Mouse (Mus musculus) cortical plate, adult 2 months (tissue): ENCODE results near the gene Prrc2b. TPM values are rescaled to one million over a fixed set of nuclear protein-coding genes. Genes with fewer than 3 reads are reported as not detected.
A peak's percentile ranks its signal among the peaks of the same experiment; 100 is the strongest.

Experiments used
- H3K27ac ChIP-seq: fragments of 200-500 bp; 2 replicates; pipeline ENCODE4 v1.5.1; 2012; ENCODE audit warnings: low read length, control low read depth, inconsistent platforms; ENCODE audit not compliant: insufficient read depth
- H3K4me1 ChIP-seq: fragments of 200-500 bp; 2 replicates; pipeline ENCODE4 v1.6.1; 2011; ENCODE audit warnings: low read length; ENCODE audit not compliant: control insufficient read depth, insufficient read depth
- H3K4me3 ChIP-seq: fragments of 200-500 bp; 2 replicates; pipeline ENCODE4 v1.5.1; 2011; ENCODE audit warnings: mild to moderate bottlenecking, low read length, control low read depth; ENCODE audit not compliant: insufficient read depth
- CTCF ChIP-seq: fragments of 200-500 bp; IDR thresholded peaks from 2 replicates; pipeline ENCODE4 v1.5.1; 2011; ENCODE audit warnings: mild to moderate bottlenecking, control low read depth, low read length; ENCODE audit not compliant: insufficient read depth; ENCODE audit errors: extremely low read depth
- POLR2A ChIP-seq: fragments of 200-500 bp; IDR thresholded peaks from 2 replicates; pipeline ENCODE4 v1.6.1; 2011; ENCODE audit warnings: mild to moderate bottlenecking, low read length, control low read depth; ENCODE audit not compliant: insufficient read depth; ENCODE audit errors: extremely low read depth
- polyA plus RNA-seq: library from polyadenylated mRNA; depleted of rRNA; stranded (reverse); fragments of >200 nt; gene quantifications from 2 replicates; pipeline ENCODE4 v1.2.3, GENCODE M21; 2012

The Prrc2b gene
- polyA plus RNA-seq, 1 experiment = 97.6 TPM

GRCm38 (mm10) chr2:32156645-32157044 is 5.8 kb downstream of the Prrc2b start:
- TF ChIP-seq POLR2A = no peak
- no peak for TF ChIP-seq CTCF
- peaks cover 25% of the 10 kb centered on the region for H3K4me1 ChIP-seq
- no peak overlapping the region for H3K27ac ChIP-seq
- no peak overlapping the region for H3K4me3 ChIP-seq

DNA sequence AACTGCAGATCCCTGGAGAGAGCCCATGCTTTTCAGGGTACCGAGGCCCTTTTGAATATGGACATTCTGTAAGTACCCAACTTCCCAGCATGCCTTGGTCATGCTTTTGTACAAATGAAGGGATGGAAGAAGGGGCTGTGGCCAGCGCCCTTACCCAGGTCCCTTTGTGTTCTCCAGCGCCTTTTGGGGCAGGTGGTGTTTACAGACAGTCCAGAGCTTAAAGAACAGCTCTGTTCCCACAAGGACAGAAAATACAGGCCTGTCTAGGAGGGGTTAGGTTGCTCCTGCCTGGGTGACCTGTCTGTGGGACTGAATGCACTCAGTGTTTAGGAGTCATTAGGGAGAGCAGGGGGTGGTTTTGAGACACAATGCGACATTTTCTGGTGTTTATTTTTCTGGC is 6.4 kb downstream of the Prrc2b start:
- no peak overlapping the region for H3K4me3 ChIP-seq
- TF ChIP-seq CTCF (no peak), POLR2A (no peak)
- peaks cover 25% of the 10 kb centered on the region for H3K4me1 ChIP-seq
- H3K27ac ChIP-seq = no peak overlapping the region

- Histone ChIP-seq H3K4me1 (peaks cover 25% of the 10 kb centered on the region), H3K4me3 (no peak overlapping the region), H3K27ac (no peak overlapping the region)
- TF ChIP-seq CTCF (no peak), POLR2A (no peak)
These were observed 7.8 kb downstream of the Prrc2b start for GRCm38 (mm10) chr2:32158616-32159239.

GRCm38 (mm10) chr2:32160525-32160924 is 9.6 kb downstream of the Prrc2b start:
- Histone ChIP-seq H3K4me1 (peaks cover 30% of the 10 kb centered on the region), H3K27ac (no peak overlapping the region), H3K4me3 (no peak overlapping the region)
- TF ChIP-seq CTCF (no peak), POLR2A (no peak)

DNA sequence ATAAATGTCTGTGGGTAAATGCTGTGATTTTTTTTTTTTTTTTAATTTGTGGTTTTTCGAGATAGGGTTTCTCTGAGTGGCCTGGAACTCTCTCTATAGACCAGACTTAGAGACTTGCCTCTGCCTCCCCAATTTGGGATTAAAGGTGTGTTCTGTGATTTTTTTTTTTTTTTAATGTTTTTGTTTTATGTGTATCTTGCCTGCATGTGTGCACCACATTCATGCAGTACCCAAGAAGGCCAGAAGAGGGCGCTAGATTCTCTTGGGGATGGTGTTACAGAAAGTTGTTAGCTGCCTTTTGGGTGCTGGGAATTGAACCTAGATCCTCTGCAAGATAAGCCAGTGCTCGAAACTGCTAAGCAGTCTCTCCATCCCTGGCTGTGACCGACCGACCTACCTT is 10.1 kb downstream of the Prrc2b start:
- Histone ChIP-seq H3K4me3 (no peak overlapping the region), H3K4me1 (peaks cover 27% of the 10 kb centered on the region), H3K27ac (no peak overlapping the region)
- TF ChIP-seq POLR2A (no peak), CTCF (peak; percentile 40; the same call in 1 of the 2 replicates)

DNA sequence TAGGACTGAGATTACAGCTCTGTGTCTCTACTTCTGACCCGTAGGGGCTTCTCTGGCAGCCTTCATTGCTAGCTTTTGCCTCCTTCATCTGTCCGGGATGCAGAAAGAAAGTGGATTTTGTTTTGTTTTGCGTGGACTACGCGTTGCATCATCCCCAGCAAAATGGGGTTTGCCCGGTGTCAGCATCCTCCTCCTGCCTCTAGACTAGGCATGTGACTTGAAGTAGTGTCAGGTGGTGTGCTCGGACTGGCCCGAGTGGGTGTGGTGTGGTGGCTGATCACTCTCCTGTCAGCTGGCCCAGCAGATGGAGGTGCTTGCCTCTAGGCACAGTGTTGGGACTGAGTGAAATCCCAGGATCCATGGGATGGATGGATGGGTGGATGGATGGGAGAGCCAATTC is 11.2 kb downstream of the Prrc2b start:
- Histone ChIP-seq H3K27ac (no peak overlapping the region), H3K4me3 (no peak overlapping the region), H3K4me1 (peaks cover 19% of the 10 kb centered on the region)
- no peak for TF ChIP-seq CTCF
- TF ChIP-seq POLR2A = no peak

GRCm38 (mm10) chr2:32162646-32163045 is 11.8 kb downstream of the Prrc2b start:
- TF ChIP-seq POLR2A = no peak
- no peak for TF ChIP-seq CTCF
- H3K4me1 ChIP-seq = peaks cover 22% of the 10 kb centered on the region
- H3K4me3 ChIP-seq = no peak overlapping the region
- no peak overlapping the region for H3K27ac ChIP-seq

DNA sequence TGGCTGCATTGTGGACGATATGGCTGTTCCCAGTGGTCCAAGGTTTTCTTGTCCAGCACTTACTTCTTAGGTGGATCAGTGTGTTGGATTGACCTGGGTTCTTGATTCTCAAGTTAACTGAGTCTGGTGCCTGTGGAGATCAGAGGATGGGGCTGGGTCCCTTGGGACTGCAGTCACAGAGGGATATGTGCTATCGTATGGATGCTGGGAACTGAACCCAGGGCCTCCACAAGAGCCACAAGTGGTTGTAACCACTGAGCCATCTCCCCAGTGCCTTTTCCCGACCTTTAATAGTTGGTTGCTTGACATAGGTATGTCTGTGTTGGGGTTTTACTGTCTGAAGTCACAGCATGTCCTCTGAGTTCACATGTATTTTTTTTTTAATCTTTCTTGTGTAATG is 12.2 kb downstream of the Prrc2b start:
- no peak overlapping the region for H3K27ac ChIP-seq
- TF ChIP-seq POLR2A (no peak), CTCF (no peak)
- peaks cover 24% of the 10 kb centered on the region for H3K4me1 ChIP-seq
- no peak overlapping the region for H3K4me3 ChIP-seq

- Histone ChIP-seq H3K27ac (no peak overlapping the region), H3K4me1 (peaks cover 27% of the 10 kb centered on the region)
These were observed 13.6 kb downstream of the Prrc2b start for GRCm38 (mm10) chr2:32164503-32164902.

DNA sequence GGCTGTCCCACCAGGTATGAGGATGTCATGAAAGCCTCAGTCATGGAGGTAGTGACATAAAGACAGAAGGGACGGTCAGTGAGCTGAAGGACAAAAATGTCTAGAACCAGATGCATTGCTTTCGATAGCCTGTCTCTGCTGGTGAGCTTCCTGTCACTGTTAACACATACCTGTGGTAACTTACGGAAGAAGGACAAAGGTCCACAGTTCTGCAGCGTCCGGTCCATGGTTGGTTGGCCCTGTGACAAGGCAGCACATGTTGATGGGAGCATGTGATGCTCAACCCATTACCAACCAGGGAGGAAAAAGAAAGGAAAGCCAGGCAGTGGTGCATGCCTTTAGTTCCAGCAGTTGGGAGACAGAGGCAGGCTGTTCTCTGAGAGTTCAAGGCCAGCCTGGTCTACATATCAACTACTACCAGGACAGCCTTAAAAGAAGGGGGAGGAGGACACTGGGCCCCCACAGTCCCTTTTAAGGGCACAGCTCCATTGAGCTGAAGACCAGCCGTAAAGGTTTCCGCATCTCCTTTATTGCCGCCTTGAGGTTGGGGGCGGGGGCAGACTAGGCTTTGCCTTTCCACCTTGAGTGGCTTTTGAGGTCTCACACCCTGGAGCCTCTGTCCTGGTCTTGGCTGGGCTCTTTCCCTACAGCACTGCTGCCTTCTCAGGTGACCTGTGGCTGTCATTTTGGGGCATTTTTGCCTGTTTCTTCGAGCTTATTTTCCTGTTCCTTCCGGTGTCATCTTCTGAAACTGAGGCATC is 14.3 kb downstream of the Prrc2b start:
- no peak for TF ChIP-seq CTCF
- no peak for TF ChIP-seq POLR2A
- Histone ChIP-seq H3K4me1 (peaks cover 33% of the 10 kb centered on the region), H3K27ac (no peak overlapping the region), H3K4me3 (no peak overlapping the region)

More at GRCm38 (mm10) chr2:32164503-32164902, 13.6 kb downstream of the Prrc2b start:
- TF ChIP-seq POLR2A = no peak
- no peak for TF ChIP-seq CTCF
- no peak overlapping the region for H3K4me3 ChIP-seq
